Comparison of ENCODE assay signal across 7 mouse cellular contexts in the genomic region with DNA sequence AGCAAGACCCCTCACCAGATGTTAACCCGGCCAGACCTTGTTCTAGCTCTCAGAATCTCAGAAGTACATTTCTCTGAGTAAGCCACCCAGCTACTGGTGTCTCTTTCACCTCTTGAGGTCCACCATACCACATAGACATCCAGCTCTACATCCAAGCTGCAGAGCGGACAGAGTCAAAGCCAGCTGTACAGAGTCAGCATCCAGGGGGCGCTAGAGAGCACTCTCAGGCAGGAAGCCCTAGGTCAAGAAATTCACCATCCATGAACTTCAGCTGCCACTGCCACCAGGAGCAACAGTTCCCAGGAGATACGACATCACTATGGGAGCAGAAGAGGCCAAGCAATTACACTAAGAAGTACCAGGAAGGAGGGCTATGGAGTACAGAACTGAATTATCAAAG.
A peak's percentile ranks its signal among the peaks of the same experiment; 100 is the strongest.
DNase-seq lines count a peak whose midpoint lies in the region; ATAC-seq and TF ChIP-seq lines count a peak whose summit lies in the region.

No protein-coding gene starts in this region.

- no peak for TF ChIP-seq EP300 in liver, postnatal 0 days (IDR thresholded peaks at IDR 0.05; ENCODE audit: low read depth)

- no peak overlapping the region for H3K4me3 ChIP-seq in kidney, adult 2 months (ENCODE audit: insufficient read depth, low read depth, low read length)
- H3K4me3 ChIP-seq in kidney, embryonic 15.5 days (replicated peaks) = no peak overlapping the region
- no peak overlapping the region for H3K4me3 ChIP-seq in embryonic facial prominence, embryonic 10.5 days
- no peak overlapping the region for H3K4me3 ChIP-seq in liver, postnatal 0 days (ENCODE audit: low read depth, low read length)
- no peak overlapping the region for H3K4me3 ChIP-seq in thymus, adult 2 months (ENCODE audit: control insufficient read depth, insufficient read depth, low read length)

- in situ Hi-C loops in Patski (cut with MboI; ENCODE audit: low pct_unique_long_range_greater_than_20kb) = no loop called here

- peak; percentile 74 for TF ChIP-seq CTCF in kidney, adult 2 months (conservative IDR thresholded peaks at IDR 0.05; ENCODE audit: insufficient read depth, insufficient read length, low read depth, low read length)
- TF ChIP-seq CTCF in Patski (IDR thresholded peaks at IDR 0.05) = peak; percentile 66
- TF ChIP-seq CTCF in liver, postnatal 0 days (IDR thresholded peaks at IDR 0.05; ENCODE audit: low read depth) = peak; percentile 84
- TF ChIP-seq CTCF in thymus, adult 2 months (IDR thresholded peaks at IDR 0.05; ENCODE audit: borderline replicate concordance, control insufficient read depth, extremely low read depth, insufficient read depth, low read length, poor library complexity) = peak; percentile 80; the same call in 1 of the 2 replicates

- H3K27me3 ChIP-seq in kidney, adult 2 months (replicated peaks; ENCODE audit: control insufficient read depth, insufficient read depth, low read length) = no peaks in the 10 kb centered on the region
- 0 out of 2 replicates have a peak, but pooled peaks cover 11% of the 10 kb centered on the region for H3K27me3 ChIP-seq in kidney, embryonic 15.5 days
- H3K27me3 ChIP-seq in Patski = peaks cover 44% of the 10 kb centered on the region
- no peaks in the 10 kb centered on the region for H3K27me3 ChIP-seq in embryonic facial prominence, embryonic 10.5 days (replicated peaks; ENCODE audit: low read depth, poor library complexity, severe bottlenecking)
- no peaks in the 10 kb centered on the region for H3K27me3 ChIP-seq in liver, postnatal 0 days (ENCODE audit: insufficient read depth, low read length)
- H3K27me3 ChIP-seq in thymus, adult 2 months (ENCODE audit: control insufficient read depth, insufficient read depth, low read length) = no peaks in the 10 kb centered on the region

- CTCF ChIA-PET in Patski (lab: Charles Lee) = no interaction called here

- H3K9ac ChIP-seq in kidney, embryonic 15.5 days = no peak overlapping the region
- H3K9ac ChIP-seq in liver, postnatal 0 days (replicated peaks) = no peak overlapping the region

- ATAC-seq in kidney, embryonic 15.5 days (replicated peaks; ENCODE audit: low FRiP score) = no peak
- no peak for ATAC-seq in Patski
- no peak for ATAC-seq in liver, postnatal 0 days

- peak; percentile 44 for DNase-seq in kidney, adult 2 months
- DNase-seq in CD8-positive naive resting alpha-beta T cell, adult 2 months (ENCODE audit: low read depth in 2 of 2, low spot score in 2 of 2) = peak; percentile 7 to 31
- no peak for DNase-seq in Patski (ENCODE audit: low read depth, low spot score)
- DNase-seq in embryonic facial prominence, embryonic 10.5 days (ENCODE audit: low spot score) = peak; percentile 56
- peak; percentile 70 for DNase-seq in liver, postnatal 0 days
- peak; percentile 66 for DNase-seq in thymus, adult 2 months

- no peaks in the 10 kb centered on the region for H3K9me3 ChIP-seq in kidney, embryonic 15.5 days (replicated peaks)
- H3K9me3 ChIP-seq in embryonic facial prominence, embryonic 10.5 days = no peaks in the 10 kb centered on the region
- no peaks in the 10 kb centered on the region for H3K9me3 ChIP-seq in liver, postnatal 0 days (ENCODE audit: low read length)

- no peaks in the 10 kb centered on the region for H3K4me1 ChIP-seq in kidney, adult 2 months (ENCODE audit: control insufficient read depth, insufficient read depth, low read length)
- no peaks in the 10 kb centered on the region for H3K4me1 ChIP-seq in kidney, embryonic 15.5 days
- H3K4me1 ChIP-seq in embryonic facial prominence, embryonic 10.5 days = no peaks in the 10 kb centered on the region
- H3K4me1 ChIP-seq in liver, postnatal 0 days (ENCODE audit: insufficient read depth) = no peaks in the 10 kb centered on the region
- no peaks in the 10 kb centered on the region for H3K4me1 ChIP-seq in thymus, adult 2 months (replicated peaks; ENCODE audit: control insufficient read depth, insufficient read depth, low read length)

- no peak for TF ChIP-seq POLR2A in kidney, adult 2 months (IDR thresholded peaks at IDR 0.05; ENCODE audit: low read depth, low read length)
- TF ChIP-seq POLR2A in thymus, adult 2 months (IDR thresholded peaks at IDR 0.05; ENCODE audit: control insufficient read depth, extremely low read depth, insufficient read depth, low read length, poor library complexity) = no peak

- WGBS in kidney, adult 2 months = 57% methylated on average over 4 of the region's 4 CpGs
- WGBS in kidney, embryonic 15.5 days = 54% methylated on average over 4 of the region's 4 CpGs
- WGBS in embryonic facial prominence, embryonic 10.5 days = 57% methylated on average over 4 of the region's 4 CpGs
- WGBS in liver, postnatal 0 days (ENCODE audit: insufficient replicate concordance) = 50% methylated on average over 4 of the region's 4 CpGs
- 73% methylated on average over 4 of the region's 4 CpGs for WGBS in thymus, adult 2 months

- POLR2A ChIA-PET in Patski (lab: Charles Lee) = no interaction called here

- no peaks in the 10 kb centered on the region for H3K36me3 ChIP-seq in kidney, adult 2 months (ENCODE audit: control insufficient read depth, insufficient read depth, low read length)
- H3K36me3 ChIP-seq in kidney, embryonic 15.5 days = no peaks in the 10 kb centered on the region
- no peaks in the 10 kb centered on the region for H3K36me3 ChIP-seq in embryonic facial prominence, embryonic 10.5 days (replicated peaks)
- H3K36me3 ChIP-seq in liver, postnatal 0 days (replicated peaks; ENCODE audit: insufficient read depth, low read length) = no peaks in the 10 kb centered on the region
- no peaks in the 10 kb centered on the region for H3K36me3 ChIP-seq in thymus, adult 2 months (ENCODE audit: control insufficient read depth, insufficient read depth, low read length)

- no peak overlapping the region for H3K27ac ChIP-seq in kidney, adult 2 months (ENCODE audit: insufficient read depth, low read depth, low read length)
- H3K27ac ChIP-seq in kidney, embryonic 15.5 days = no peak overlapping the region
- H3K27ac ChIP-seq in embryonic facial prominence, embryonic 10.5 days (replicated peaks) = no peak overlapping the region
- no peak overlapping the region for H3K27ac ChIP-seq in liver, postnatal 0 days (ENCODE audit: low read depth)
- H3K27ac ChIP-seq in thymus, adult 2 months (ENCODE audit: control insufficient read depth, insufficient read depth, low read length) = no peak overlapping the region

- H3K4me2 ChIP-seq in kidney, embryonic 15.5 days = no peak overlapping the region
- H3K4me2 ChIP-seq in liver, postnatal 0 days (ENCODE audit: low read depth, low read length) = no peak overlapping the region
